ENCODE assay signal across 19 mouse cellular contexts in the genomic region with DNA sequence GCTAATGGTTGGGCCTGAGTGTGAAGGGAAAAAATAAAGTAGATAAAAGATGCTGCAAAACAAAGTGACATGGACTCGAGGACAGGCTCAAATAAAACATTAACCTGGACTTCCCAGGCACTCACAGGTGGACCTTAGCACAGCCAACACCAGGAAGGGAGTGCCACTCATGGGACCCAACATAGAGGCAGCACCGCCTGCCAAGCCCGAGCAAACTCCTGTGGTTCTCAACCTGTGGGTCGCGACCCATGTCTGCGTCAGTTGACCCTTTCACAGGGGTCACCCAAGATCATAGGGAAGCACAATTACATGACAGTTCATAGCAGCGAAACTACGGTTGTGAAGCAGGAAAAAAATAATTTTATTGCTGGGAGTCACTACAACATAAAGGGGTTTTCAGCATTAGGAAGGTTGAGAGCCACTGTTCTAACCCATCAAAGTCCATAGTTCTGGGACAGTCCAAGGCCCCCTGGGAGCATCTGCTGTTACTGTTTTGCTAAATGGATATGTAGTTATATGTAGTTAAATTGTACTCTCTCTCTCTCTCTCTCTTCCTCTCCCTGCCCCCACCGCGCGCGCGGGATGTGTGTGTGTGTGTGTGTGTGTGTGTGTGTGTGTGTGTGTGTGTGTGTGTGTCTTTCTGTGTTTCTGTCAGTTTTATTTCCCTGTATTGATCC. TPM values are rescaled to one million over a fixed set of nuclear protein-coding genes. Genes with fewer than 3 reads are reported as not detected.
A peak's percentile ranks its signal among the peaks of the same experiment; 100 is the strongest.
DNase-seq lines count a peak whose midpoint lies in the region; TF ChIP-seq lines count a peak whose summit lies in the region.
"Had no signal": no experiment of that assay in that cellular context is flagged by ENCODE, and none has a peak within 500 bp of the region (broad histone marks: within the 10 kb centered on the region; RNA-seq: fewer than 3 reads in every experiment).

No protein-coding gene starts in this region.

- no peak for DNase-seq in MEL (ENCODE audit: low read depth, low spot score)
- DNase-seq in kidney, adult 9 months = peak; percentile 83
- DNase-seq in liver = peak; percentile 29
- no peak for DNase-seq in heart, adult 2 months
- no peak for DNase-seq in gastrocnemius, postnatal 25 days
- DNase-seq in natural killer cell, adult 2 months (ENCODE audit: low spot score in 2 of 2) = no peak
- no peak for DNase-seq in adrenal gland, adult 2 months
- DNase-seq: cerebellum, adult 11 months; cerebellum, postnatal 36 days; gastrocnemius, postnatal 10 days; lung, adult 18-20 months; right cerebral cortex, postnatal 4 days; thymus, postnatal 14 days had no signal

- H3K36me3 ChIP-seq in MEL (ENCODE audit: control insufficient read depth in 1 of 2, insufficient read depth in 2 of 2, low read length in 2 of 2) (peaks cover 0 to 3% of the 10 kb centered on the region in 2 experiments; a peak in 1 of 4 replicates), myocyte (ENCODE audit: control insufficient read depth, insufficient read depth) (no peaks in the 10 kb centered on the region)
- no peaks in the 10 kb centered on the region for H3K36me3 ChIP-seq in heart, adult 2 months (ENCODE audit: control insufficient read depth, insufficient read depth, low read length)

- TF ChIP-seq POLR2A in MEL (IDR thresholded peaks at IDR 0.05; ENCODE audit: control insufficient read depth in 1 of 2, insufficient read depth in 1 of 2, low read depth in 1 of 2, low read length in 2 of 2, poor library complexity in 1 of 2) (no peak), myocyte (IDR thresholded peaks at IDR 0.05; ENCODE audit: insufficient read length, low read depth) (no peak)
- no peak for TF ChIP-seq POLR2A in heart, adult 2 months (IDR thresholded peaks at IDR 0.05; ENCODE audit: insufficient read depth, low read depth, low read length)

- H3K4me2 ChIP-seq in myocyte (ENCODE audit: low read depth) = no peak overlapping the region
- H3K4me2 ChIP-seq: embryonic facial prominence, embryonic 12.5 days; heart, embryonic 12.5 days; midbrain, embryonic 13.5 days had no signal

- WGBS in heart, adult 2 months = 80% methylated on average over 12 of the region's 13 CpGs

- H3K4me3 ChIP-seq in MEL (ENCODE audit: control insufficient read depth in 1 of 2, insufficient read depth in 1 of 2, low read depth in 2 of 2, low read length in 2 of 2) (no peak overlapping the region), myocyte (no peak overlapping the region)
- H3K4me3 ChIP-seq in heart, adult 2 months = no peak overlapping the region
- H3K4me3 ChIP-seq: embryonic facial prominence, embryonic 12.5 days; heart, embryonic 12.5 days; midbrain, embryonic 13.5 days had no signal

- no peak overlapping the region for H3K27ac ChIP-seq in MEL (ENCODE audit: control insufficient read depth, low read depth, low read length)
- H3K27ac ChIP-seq in heart, adult 2 months = no peak overlapping the region
- H3K27ac ChIP-seq: embryonic facial prominence, embryonic 12.5 days; midbrain, embryonic 13.5 days had no signal

- intact Hi-C loops in heart, adult 2 months (cut with DNase I) = no loop called here

- no peaks in the 10 kb centered on the region for H3K4me1 ChIP-seq in MEL (ENCODE audit: control insufficient read depth in 1 of 2, insufficient read depth in 2 of 2, low read length in 2 of 2)
- no peaks in the 10 kb centered on the region for H3K4me1 ChIP-seq in heart, adult 2 months (ENCODE audit: control insufficient read depth, insufficient read depth, low read length)
- H3K4me1 ChIP-seq: embryonic facial prominence, embryonic 12.5 days had no signal

- TF ChIP-seq EP300 in MEL (IDR thresholded peaks at IDR 0.05; ENCODE audit: low read depth in 1 of 2, low read length in 2 of 2) = no peak
- no peak for TF ChIP-seq EP300 in heart, adult 2 months (IDR thresholded peaks at IDR 0.05; ENCODE audit: insufficient read depth, low read depth, low read length)

- H3K9me3 ChIP-seq in MEL (replicated peaks; ENCODE audit: insufficient read depth, low read length) = no peaks in the 10 kb centered on the region
- H3K9me3 ChIP-seq: embryonic facial prominence, embryonic 12.5 days; heart, embryonic 12.5 days; midbrain, embryonic 13.5 days had no signal

- H3ac ChIP-seq in myocyte (ENCODE audit: control insufficient read depth, insufficient read length) = no peak overlapping the region

- H3K79me2 ChIP-seq in MEL (ENCODE audit: control insufficient read depth, insufficient read depth, low read length, poor library complexity) (no peaks in the 10 kb centered on the region), myocyte (ENCODE audit: control insufficient read depth, insufficient read depth) (peaks cover 3% of the 10 kb centered on the region)
- H3K79me2 ChIP-seq in heart, adult 2 months (replicated peaks; ENCODE audit: control insufficient read depth, insufficient read depth, low read length) = no peaks in the 10 kb centered on the region

- no peak for TF ChIP-seq CTCF in MEL (IDR thresholded peaks at IDR 0.05 in 2 of 3, conservative IDR thresholded peaks at IDR 0.05 in 1 of 3; ENCODE audit: control insufficient read depth in 1 of 3, insufficient read depth in 1 of 3, low read depth in 2 of 3, low read length in 3 of 3, poor library complexity in 1 of 3, severe bottlenecking in 1 of 3)
- no peak for TF ChIP-seq CTCF in heart, adult 2 months (IDR thresholded peaks at IDR 0.05)

- no peaks in the 10 kb centered on the region for H3K27me3 ChIP-seq in MEL (ENCODE audit: control insufficient read depth in 1 of 2, insufficient read depth in 2 of 2, low read length in 2 of 2)
- H3K27me3 ChIP-seq in myocyte (ENCODE audit: control insufficient read depth, insufficient read depth, insufficient read length) = no peaks in the 10 kb centered on the region
- no peaks in the 10 kb centered on the region for H3K27me3 ChIP-seq in heart, adult 2 months (ENCODE audit: control insufficient read depth, insufficient read depth, low read length)
- H3K27me3 ChIP-seq: embryonic facial prominence, embryonic 12.5 days; heart, embryonic 12.5 days; midbrain, embryonic 13.5 days had no signal

- TF ChIP-seq RAD21 in MEL (IDR thresholded peaks at IDR 0.05; ENCODE audit: low read depth, low read length) = no peak

- no peak overlapping the region for H3K9ac ChIP-seq in MEL (ENCODE audit: control insufficient read depth, low read depth, low read length, poor library complexity, severe bottlenecking)
- no peak overlapping the region for H3K9ac ChIP-seq in heart, adult 2 months (ENCODE audit: low read depth, low read length)
- H3K9ac ChIP-seq: embryonic facial prominence, embryonic 12.5 days; heart, embryonic 12.5 days; midbrain, embryonic 13.5 days had no signal

TF ChIP-seq in MEL, 35 proteins besides CTCF, POLR2A, EP300 and RAD21 (continues in another document):
- TF ChIP-seq RCOR1 (IDR thresholded peaks at IDR 0.05; ENCODE audit: low read depth, low read length) = no peak

TF ChIP-seq in myocyte, 11 proteins besides CTCF, POLR2A, EP300 and RAD21 (continues in another document):
- TF ChIP-seq POLR2AphosphoS2 (IDR thresholded peaks at IDR 0.05; ENCODE audit: insufficient read length, low read depth) = peak; percentile 41

RNA-seq across cellular contexts. Expression of a gene that starts 6.4 kb away (rescaled TPM):
- total RNA-seq in MEL (2012; rRNA removed) = 9.5 and 9.9 TPM in 2 replicates
- polyA plus RNA-seq in MEL (2012; ENCODE audit: insufficient read depth in 1 of 2, insufficient read length in 2 of 2, low read depth in 1 of 2, low replicate concordance in 2 of 2, missing spikeins in 1 of 2) (10 to 100 TPM in 1 of 2 experiments, not detected in 1; 13.8 TPM), myocyte (2012; fragmentation: generic; extraction: Trizol) (47.2 TPM)
- 10 to 100 TPM; 19.9 to 21.6 TPM for total RNA-seq in heart, adult 2 months (2021)
- polyA plus RNA-seq in heart, adult 2 months (2012; rRNA removed) = 23.0 and 35.2 TPM in 2 replicates
- 10 to 100 TPM; 13.1 to 16.9 TPM for total RNA-seq in gastrocnemius, postnatal 25 days (2021)
- total RNA-seq in adrenal gland, adult 2 months (2021) = 10 to 100 TPM; 33.5 to 36.8 TPM
- 23.0 and 33.2 TPM in 2 replicates for polyA plus RNA-seq in adrenal gland, adult 2 months (2012; rRNA removed)

RNA-seq across cellular contexts. Expression of a gene that starts 29.5 kb away (rescaled TPM):
- total RNA-seq in MEL (2012; rRNA removed) = 0.15 and 0.29 TPM in 2 replicates
- under 1 TPM in 1 of 2 experiments, not detected in 1; 0.39 TPM for polyA plus RNA-seq in MEL (2012; ENCODE audit: insufficient read depth in 1 of 2, insufficient read length in 2 of 2, low read depth in 1 of 2, low replicate concordance in 2 of 2, missing spikeins in 1 of 2)
- polyA plus RNA-seq in myocyte (2012; fragmentation: generic; extraction: Trizol) = 0.62 TPM
- total RNA-seq in heart, adult 2 months (2021) = under 1 TPM in 1 of 2 experiments, not detected in 1; 0.09 TPM
- 0.23 and 0.25 TPM in 2 replicates for polyA plus RNA-seq in heart, adult 2 months (2012; rRNA removed)
- not detected for total RNA-seq in gastrocnemius, postnatal 25 days (2021)
- under 1 TPM in 1 of 2 experiments, not detected in 1; 0.14 TPM for total RNA-seq in adrenal gland, adult 2 months (2021)
- 0.52 and 0.65 TPM in 2 replicates for polyA plus RNA-seq in adrenal gland, adult 2 months (2012; rRNA removed)
- total RNA-seq: hematopoietic stem cell, adult 5-6 weeks had no signal

RNA-seq across cellular contexts. Expression of a gene that starts 46.1 kb away (rescaled TPM):
- 0.23 TPM in 2 replicates for total RNA-seq in MEL (2012; rRNA removed)
- polyA plus RNA-seq in MEL (2012; ENCODE audit: insufficient read depth in 1 of 2, insufficient read length in 2 of 2, low read depth in 1 of 2, low replicate concordance in 2 of 2, missing spikeins in 1 of 2) (1 to 10 TPM in 1 of 2 experiments, not detected in 1; 2.9 TPM), myocyte (2012; fragmentation: generic; extraction: Trizol) (5.8 TPM)
- total RNA-seq in heart, adult 2 months (2021) = 10 to 100 TPM; 23.4 to 23.6 TPM
- polyA plus RNA-seq in heart, adult 2 months (2012; rRNA removed) = 20.1 and 22.2 TPM in 2 replicates
- 1 to 10 TPM; 5.6 TPM for total RNA-seq in gastrocnemius, postnatal 25 days (2021)
- 1 to 10 TPM in 1 of 2 experiments, under 1 TPM in 1; 0.72 to 1.8 TPM for total RNA-seq in adrenal gland, adult 2 months (2021)
- polyA plus RNA-seq in adrenal gland, adult 2 months (2012; rRNA removed) = 1.8 and 2.6 TPM in 2 replicates
- total RNA-seq: hematopoietic stem cell, adult 5-6 weeks had no signal
- polyA plus RNA-seq: inflammation-experienced regulatory T-cells, adult 6 months had no signal

RNA-seq across cellular contexts. Expression of a gene that starts 49.6 kb away (rescaled TPM):
- total RNA-seq in MEL (2012; rRNA removed) = 19.6 and 21.9 TPM in 2 replicates
- 10 to 100 TPM in 1 of 2 experiments, not detected in 1; 29.1 TPM for polyA plus RNA-seq in MEL (2012; ENCODE audit: insufficient read depth in 1 of 2, insufficient read length in 2 of 2, low read depth in 1 of 2, low replicate concordance in 2 of 2, missing spikeins in 1 of 2)
- polyA plus RNA-seq in myocyte (2012; fragmentation: generic; extraction: Trizol) = 37.8 TPM
- total RNA-seq in heart, adult 2 months (2021) = 10 to 100 TPM; 16.4 to 17.1 TPM
- 39.5 and 41.8 TPM in 2 replicates for polyA plus RNA-seq in heart, adult 2 months (2012; rRNA removed)
- 10 to 100 TPM; 11.4 to 11.8 TPM for total RNA-seq in gastrocnemius, postnatal 25 days (2021)
- 10 to 100 TPM; 21.3 to 21.7 TPM for total RNA-seq in adrenal gland, adult 2 months (2021)
- 30.2 and 40.2 TPM in 2 replicates for polyA plus RNA-seq in adrenal gland, adult 2 months (2012; rRNA removed)

RNA-seq across cellular contexts. Expression of a gene that starts 55.9 kb away (rescaled TPM):
- total RNA-seq in MEL (2012; rRNA removed) = 28.7 and 29.5 TPM in 2 replicates
- polyA plus RNA-seq in MEL (2012; ENCODE audit: insufficient read depth in 1 of 2, insufficient read length in 2 of 2, low read depth in 1 of 2, low replicate concordance in 2 of 2, missing spikeins in 1 of 2) (10 to 100 TPM in 1 of 2 experiments, not detected in 1; 35.4 TPM), myocyte (2012; fragmentation: generic; extraction: Trizol) (270 TPM)
- 10 to 100 TPM; 41.7 to 42.8 TPM for total RNA-seq in heart, adult 2 months (2021)
- polyA plus RNA-seq in heart, adult 2 months (2012; rRNA removed) = 67.8 and 78.3 TPM in 2 replicates
- total RNA-seq in gastrocnemius, postnatal 25 days (2021) = 10 to 100 TPM; 15.1 to 19.6 TPM
- 10 to 100 TPM; 31.7 to 54.5 TPM for total RNA-seq in adrenal gland, adult 2 months (2021)
- 89.0 and 131 TPM in 2 replicates for polyA plus RNA-seq in adrenal gland, adult 2 months (2012; rRNA removed)

Comparison
In these comparisons a context has a peak if more than half of its experiments do, and no peak if none do; other contexts are left out.
1. DNase-seq: peak in kidney, adult 9 months (single experiment) and liver (single experiment); none in MEL (single experiment), heart, adult 2 months (0 of 2), gastrocnemius, postnatal 25 days (single experiment), natural killer cell, adult 2 months (0 of 2) and adrenal gland, adult 2 months (single experiment).